11 mouse cellular contexts compared by ENCODE assay signal in the genomic region with DNA sequence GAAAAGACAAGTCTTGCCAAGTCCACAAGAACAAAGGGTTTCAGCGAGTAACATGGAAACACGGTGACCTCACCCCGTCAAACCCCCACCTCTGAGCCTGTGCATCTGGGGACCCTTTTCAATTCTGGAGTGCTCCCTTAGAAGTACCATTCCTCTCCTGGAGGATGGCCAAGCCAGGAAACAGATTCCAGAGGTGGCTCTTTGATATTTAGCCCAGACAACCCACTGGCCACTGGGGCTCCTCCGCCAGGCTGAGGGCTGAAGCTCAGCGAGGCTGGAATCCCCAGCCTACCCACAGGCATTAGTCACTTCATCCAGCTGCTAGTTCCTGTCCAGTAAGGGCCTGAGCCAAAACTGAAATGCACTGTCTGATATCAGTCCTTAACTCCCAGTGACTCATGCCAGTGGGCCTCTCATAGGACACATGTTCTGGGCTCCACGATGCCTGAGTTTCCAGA. TPM values are rescaled to one million over a fixed set of nuclear protein-coding genes. Genes with fewer than 3 reads are reported as not detected.
DNase-seq lines count a peak whose midpoint lies in the region; ATAC-seq and TF ChIP-seq lines count a peak whose summit lies in the region.
"Had no signal": no experiment of that assay in that cellular context is flagged by ENCODE, and none has a peak within 500 bp of the region (broad histone marks: within the 10 kb centered on the region; RNA-seq: fewer than 3 reads in every experiment).

No protein-coding gene starts in this region.

- TF ChIP-seq CTCF in heart, postnatal 0 days (IDR thresholded peaks at IDR 0.05; ENCODE audit: low read depth): 0 out of 2 replicates have a peak, but pooled peaks have one; percentile 4
- no peak for TF ChIP-seq CTCF in olfactory bulb, adult 2 months (IDR thresholded peaks at IDR 0.05; ENCODE audit: insufficient read depth, low read depth, low read length)

- no peaks in the 10 kb centered on the region for H3K27me3 ChIP-seq in limb, embryonic 12.5 days
- no peaks in the 10 kb centered on the region for H3K27me3 ChIP-seq in limb, embryonic 10.5 days (ENCODE audit: low read depth, poor library complexity, severe bottlenecking)
- no peaks in the 10 kb centered on the region for H3K27me3 ChIP-seq in heart, postnatal 0 days (ENCODE audit: control insufficient read depth, insufficient read depth, low read length)
- no peaks in the 10 kb centered on the region for H3K27me3 ChIP-seq in midbrain, embryonic 15.5 days (replicated peaks)

- TF ChIP-seq POLR2A in olfactory bulb, adult 2 months (IDR thresholded peaks at IDR 0.05; ENCODE audit: insufficient read depth, low read depth, low read length): no peak

- no peaks in the 10 kb centered on the region for H3K36me3 ChIP-seq in limb, embryonic 12.5 days
- H3K36me3 ChIP-seq in limb, embryonic 10.5 days: no peaks in the 10 kb centered on the region
- no peaks in the 10 kb centered on the region for H3K36me3 ChIP-seq in heart, postnatal 0 days (replicated peaks; ENCODE audit: control insufficient read depth, insufficient read depth, low read length)
- H3K36me3 ChIP-seq in midbrain, embryonic 15.5 days (replicated peaks): no peaks in the 10 kb centered on the region
- H3K36me3 ChIP-seq: G1E had no signal

- no peak for ATAC-seq in limb, embryonic 12.5 days (ENCODE audit: insufficient number of reproducible peaks, insufficient read depth, low FRiP score, low TSS enrichment, low read depth)
- ATAC-seq in heart, postnatal 0 days (ENCODE audit: insufficient read depth, low read depth): peak; percentile 91
- no peak for ATAC-seq in midbrain, embryonic 15.5 days (replicated peaks)
- ATAC-seq: forebrain, postnatal 0 days had no signal

- no peak overlapping the region for H3K9ac ChIP-seq in limb, embryonic 12.5 days (replicated peaks)
- 0 out of 2 replicates have a peak overlapping the region, but pooled peaks have one; percentile 27 for H3K9ac ChIP-seq in heart, postnatal 0 days (replicated peaks; ENCODE audit: low read depth, low read length)
- no peak overlapping the region for H3K9ac ChIP-seq in midbrain, embryonic 15.5 days
- H3K9ac ChIP-seq: forebrain, postnatal 0 days had no signal

- 85% methylated on average over 6 of the region's 6 CpGs for WGBS in limb, embryonic 12.5 days
- WGBS in limb, embryonic 10.5 days: 93% methylated on average over 6 of the region's 6 CpGs
- 12% methylated on average over 6 of the region's 6 CpGs for WGBS in heart, postnatal 0 days
- 53% methylated on average over 6 of the region's 6 CpGs for WGBS in olfactory bulb, adult 2 months
- WGBS in midbrain, embryonic 15.5 days: 82% methylated on average over 6 of the region's 6 CpGs

- H3K4me1 ChIP-seq in limb, embryonic 12.5 days (replicated peaks): peaks cover 6% of the 10 kb centered on the region; the same call in 1 of the 2 replicates
- no peaks in the 10 kb centered on the region for H3K4me1 ChIP-seq in limb, embryonic 10.5 days
- peaks cover 19% of the 10 kb centered on the region for H3K4me1 ChIP-seq in heart, postnatal 0 days (ENCODE audit: control insufficient read depth, insufficient read depth)
- H3K4me1 ChIP-seq in olfactory bulb, adult 2 months (ENCODE audit: control insufficient read depth, insufficient read depth, low read length): peaks cover 6% of the 10 kb centered on the region
- no peaks in the 10 kb centered on the region for H3K4me1 ChIP-seq in midbrain, embryonic 15.5 days

- H3K4me3 ChIP-seq in limb, embryonic 12.5 days (replicated peaks): no peak overlapping the region
- H3K4me3 ChIP-seq in limb, embryonic 10.5 days: no peak overlapping the region
- H3K4me3 ChIP-seq in heart, postnatal 0 days (ENCODE audit: low read depth, low read length): no peak overlapping the region
- H3K4me3 ChIP-seq in olfactory bulb, adult 2 months (ENCODE audit: insufficient read depth, low read depth, low read length): no peak overlapping the region
- H3K4me3 ChIP-seq in midbrain, embryonic 15.5 days: no peak overlapping the region

- 0 out of 2 replicates have a peak overlapping the region, but pooled peaks have one; percentile 35 for H3K27ac ChIP-seq in limb, embryonic 12.5 days
- no peak overlapping the region for H3K27ac ChIP-seq in limb, embryonic 10.5 days
- peak overlapping the region; percentile 77 for H3K27ac ChIP-seq in heart, postnatal 0 days (ENCODE audit: low read depth)
- 0 out of 2 replicates have a peak overlapping the region, but pooled peaks have one; percentile 4 for H3K27ac ChIP-seq in olfactory bulb, adult 2 months (ENCODE audit: insufficient read depth, low read depth, low read length)
- no peak overlapping the region for H3K27ac ChIP-seq in midbrain, embryonic 15.5 days

- no peak overlapping the region for H3K4me2 ChIP-seq in limb, embryonic 12.5 days
- H3K4me2 ChIP-seq in heart, postnatal 0 days (ENCODE audit: low read depth, low read length): no peak overlapping the region
- H3K4me2 ChIP-seq in midbrain, embryonic 15.5 days: no peak overlapping the region

- no peak for TF ChIP-seq EP300 in heart, postnatal 0 days (IDR thresholded peaks at IDR 0.05; ENCODE audit: low read depth)

- DNase-seq in limb, embryonic 10.5 days (ENCODE audit: low spot score): no peak
- peak; percentile 93 for DNase-seq in fibroblast of lung, adult 2 months (ENCODE audit: low read depth)
- DNase-seq in heart, postnatal 0 days (ENCODE audit: low spot score): peak; percentile 91
- DNase-seq in cerebellum, adult 8-10 months: no peak
- no peak for DNase-seq in spleen, adult 12 weeks (ENCODE audit: low spot score)
- DNase-seq: forebrain, postnatal 0 days; kidney, adult 11 months had no signal

- no peaks in the 10 kb centered on the region for H3K9me3 ChIP-seq in limb, embryonic 12.5 days
- H3K9me3 ChIP-seq in limb, embryonic 10.5 days (replicated peaks): no peaks in the 10 kb centered on the region
- H3K9me3 ChIP-seq in heart, postnatal 0 days (replicated peaks; ENCODE audit: control insufficient read depth, low read length): no peaks in the 10 kb centered on the region
- no peaks in the 10 kb centered on the region for H3K9me3 ChIP-seq in midbrain, embryonic 15.5 days
- H3K9me3 ChIP-seq: G1E had no signal

RNA-seq across cellular contexts. Expression of a gene that starts 6.3 kb away (rescaled TPM):
- polyA plus RNA-seq in limb, embryonic 12.5 days (2016; fragmentation: Nextera tagmentation; extraction: Ambion mirVana): 36.3 and 37.3 TPM in 2 replicates
- polyA plus RNA-seq in limb, embryonic 10.5 days (2016; fragmentation: Nextera tagmentation; extraction: Ambion mirVana): 40.2 and 41.5 TPM in 2 replicates
- 92.4 and 92.6 TPM in 2 replicates for total RNA-seq in heart, postnatal 0 days (2014; rRNA removed; ENCODE audit: low replicate concordance)
- polyA plus RNA-seq in heart, postnatal 0 days (2015; fragmentation: Nextera tagmentation; extraction: Ambion mirVana): 67.0 and 75.3 TPM in 2 replicates
- polyA plus RNA-seq in olfactory bulb, adult 2 months (2012; ENCODE audit: insufficient read depth, insufficient read length, low replicate concordance, missing spikeins): 33.0 TPM in 1 of 2 replicates, not detected in the other
- 31.2 and 31.5 TPM in 2 replicates for polyA plus RNA-seq in midbrain, embryonic 15.5 days (2015; fragmentation: Nextera tagmentation; extraction: Ambion mirVana)

Comparison
In these comparisons a context has a peak if more than half of its experiments do, and no peak if none do; other contexts are left out.
1. H3K27ac ChIP-seq: peak in limb, embryonic 12.5 days (single experiment), heart, postnatal 0 days (single experiment) and olfactory bulb, adult 2 months (single experiment); none in limb, embryonic 10.5 days (single experiment) and midbrain, embryonic 15.5 days (single experiment).
2. DNase-seq: peak in fibroblast of lung, adult 2 months (single experiment) and heart, postnatal 0 days (single experiment); none in limb, embryonic 10.5 days (single experiment), cerebellum, adult 8-10 months (single experiment) and spleen, adult 12 weeks (single experiment).